Mouse (Mus musculus): Measurements from ENCODE around the gene Dhx9.
"Not testable (repeated sequence)": the region's sequence is repeated elsewhere in the genome, so short reads cannot be mapped to it uniquely, and the experiment has no call there.

Dhx9 gene

GRCm38 (mm10) chr1:153487500-153487879 lies at the start of gene Dhx9:
Gene Dhx9, minus strand, starts transcription at chr1:153487660.
- DNase-seq (ENCODE audit: low spot score in 2 of 2) = peak; percentile 99

GRCm38 (mm10) chr1:153535611-153536010 lies 48.2 kb upstream of the Dhx9 start:
- DNase-seq (ENCODE audit: low spot score in 2 of 2) = peak in 1 of 2 experiments; percentile 27

GRCm38 (mm10) chr1:153532896-153533295 lies 45.4 kb upstream of the Dhx9 start:
- not testable (repeated sequence) for DNase-seq (ENCODE audit: low spot score in 2 of 2)

- peak in 1 of 2 experiments; percentile 10 for DNase-seq (ENCODE audit: low spot score in 2 of 2)
Measured at GRCm38 (mm10) chr1:153532234-153532841, 44.9 kb upstream of the Dhx9 start.

- DNase-seq (ENCODE audit: low spot score in 2 of 2) = peak in 1 of 2 experiments; percentile 13
Measured at GRCm38 (mm10) chr1:153531677-153532233, 44.3 kb upstream of the Dhx9 start.

- no peak for DNase-seq (ENCODE audit: low spot score in 2 of 2)
Measured at GRCm38 (mm10) chr1:153522116-153522515, 34.7 kb upstream of the Dhx9 start.

- DNase-seq (ENCODE audit: low spot score in 2 of 2) = no peak
Measured at GRCm38 (mm10) chr1:153515368-153515767, 27.9 kb upstream of the Dhx9 start.

- no peak for DNase-seq (ENCODE audit: low spot score in 2 of 2)
Measured at GRCm38 (mm10) chr1:153510330-153511009, 23.0 kb upstream of the Dhx9 start.

GRCm38 (mm10) chr1:153509569-153509968 lies 22.1 kb upstream of the Dhx9 start:
- DNase-seq (ENCODE audit: low spot score in 2 of 2) = not testable (repeated sequence)

GRCm38 (mm10) chr1:153509012-153509411 lies 21.6 kb upstream of the Dhx9 start:
- no peak for DNase-seq (ENCODE audit: low spot score in 2 of 2)

GRCm38 (mm10) chr1:153506266-153506665 lies 18.8 kb upstream of the Dhx9 start:
- peak in 1 of 2 experiments; percentile 51 for DNase-seq (ENCODE audit: low spot score in 2 of 2)

- DNase-seq (ENCODE audit: low spot score in 2 of 2) = no peak
Measured at GRCm38 (mm10) chr1:153501644-153502321, 14.3 kb upstream of the Dhx9 start.

- no peak for DNase-seq (ENCODE audit: low spot score in 2 of 2)
Measured at GRCm38 (mm10) chr1:153500030-153500429, 12.6 kb upstream of the Dhx9 start.

GRCm38 (mm10) chr1:153496030-153496429 lies 8.6 kb upstream of the Dhx9 start:
- no peak for DNase-seq (ENCODE audit: low spot score in 2 of 2)

GRCm38 (mm10) chr1:153493931-153494330 lies 6.5 kb upstream of the Dhx9 start:
- DNase-seq (ENCODE audit: low spot score in 2 of 2) = no peak

GRCm38 (mm10) chr1:153493338-153493737 lies 5.9 kb upstream of the Dhx9 start:
- no peak for DNase-seq (ENCODE audit: low spot score in 2 of 2)

- DNase-seq (ENCODE audit: low spot score in 2 of 2) = no peak
Measured at GRCm38 (mm10) chr1:153491822-153492221, 4.4 kb upstream of the Dhx9 start.

GRCm38 (mm10) chr1:153491345-153491744 lies 3.9 kb upstream of the Dhx9 start:
- no peak for DNase-seq (ENCODE audit: low spot score in 2 of 2)

- no peak for DNase-seq (ENCODE audit: low spot score in 2 of 2)
Measured at GRCm38 (mm10) chr1:153489963-153490362, 2.5 kb upstream of the Dhx9 start.

- no peak for DNase-seq (ENCODE audit: low spot score in 2 of 2)
Measured at GRCm38 (mm10) chr1:153489540-153489939, 2.1 kb upstream of the Dhx9 start.

- DNase-seq (ENCODE audit: low spot score in 2 of 2) = no peak
Measured at GRCm38 (mm10) chr1:153489132-153489531, 1.7 kb upstream of the Dhx9 start.

- peak in 1 of 2 experiments; percentile 47 for DNase-seq (ENCODE audit: low spot score in 2 of 2)
Measured at GRCm38 (mm10) chr1:153486767-153487499, 527 bp downstream of the Dhx9 start.

Data from cerebellum, postnatal 4 days (tissue).